Mouse (Mus musculus) C3H10T1/2 (cell line): ENCODE data around the gene Smarca5. TPM values are rescaled to one million over a fixed set of nuclear protein-coding genes. Genes with fewer than 3 reads are reported as not detected.

Experiments
- polyA plus RNA-seq, 2 experiments: library from polyadenylated mRNA; unstranded; fragments of >200 nt; fragmentation: generic; extraction: Trizol; gene quantifications; one replicate each; pipeline ENCODE4 v1.2.1; 2012; ENCODE audit warnings: missing spikeins in 2 of 2

Gene Smarca5
- 1 to 10 TPM in 1 of 2 experiments, under 1 TPM in 1; 0.91 to 4.8 TPM for polyA plus RNA-seq

GRCm38 (mm10) chr8:80739155-80739924 is at the start of gene Smarca5:
TSS of gene Smarca5 (minus strand) at chr8:80739497.

Other genes starting within 250 kb of the Smarca5 start
- gene Gypa, start 245.7 kb downstream of the Smarca5 start, polyA plus RNA-seq: not detected
- not detected for gene Frem3, start 128.4 kb downstream of the Smarca5 start, polyA plus RNA-seq
- gene Gab1, start 141.0 kb upstream of the Smarca5 start, polyA plus RNA-seq: 1 to 10 TPM in 1 of 2 experiments, under 1 TPM in 1; 0.73 to 8.8 TPM